Mouse (Mus musculus): ENCODE results near the gene Btla.

The Btla gene

DNA sequence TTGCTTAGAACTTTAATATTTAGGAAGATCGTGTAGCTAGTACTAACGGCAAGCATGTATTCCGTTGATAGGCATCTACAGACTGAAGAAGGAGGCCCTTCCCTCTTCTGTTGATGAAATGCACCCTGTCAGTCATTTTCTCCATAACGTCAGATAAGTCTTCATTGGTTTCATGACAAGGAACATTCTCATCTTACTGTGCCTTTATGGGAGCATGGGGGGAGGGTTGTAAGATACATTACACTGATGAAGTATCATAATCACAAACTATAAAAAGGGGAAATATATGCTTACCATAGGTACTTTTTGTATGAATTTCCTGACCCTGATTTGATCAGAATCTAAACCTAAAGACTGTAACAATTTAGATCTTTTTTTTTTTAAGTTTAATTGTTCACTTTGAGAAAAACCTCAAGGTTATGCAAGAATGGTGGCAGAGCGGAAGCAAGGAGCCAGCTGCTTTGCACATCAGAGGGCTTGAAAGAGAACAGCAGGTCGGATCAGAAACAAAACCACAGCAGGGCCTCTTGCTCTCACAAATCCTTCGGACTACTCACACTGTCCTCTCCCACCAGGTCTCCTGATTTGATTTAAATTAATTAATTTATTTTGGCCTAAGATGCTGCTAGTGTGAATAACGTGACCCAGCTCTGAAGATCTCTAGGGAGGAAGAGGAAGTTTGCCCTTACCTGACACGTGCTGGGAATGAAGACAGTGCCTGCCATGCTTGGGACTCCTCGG is at the start of gene Btla:
Gene Btla (plus strand): TSS at position 668 of the 741 bp plus-strand sequence.
- no peak for DNase-seq

DNA sequence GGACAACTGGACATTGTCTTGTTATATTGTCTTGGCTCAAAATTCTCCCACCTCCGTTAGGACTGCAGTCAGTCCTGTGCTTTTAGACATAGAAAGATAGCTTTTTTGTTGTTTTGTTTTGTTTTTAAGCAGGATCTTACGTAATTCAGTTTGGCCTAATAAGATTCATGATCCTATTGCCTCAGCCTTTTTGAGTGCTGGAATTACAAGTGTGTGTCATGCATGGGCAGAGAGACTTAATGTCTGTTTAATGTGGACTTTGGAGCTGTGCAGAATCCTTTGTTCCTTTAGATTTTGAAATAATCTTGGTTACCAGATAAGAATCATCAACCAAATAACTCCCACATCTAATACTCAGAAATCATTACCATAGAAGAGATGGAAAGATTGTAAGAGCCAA is 45.6 kb upstream of the Btla start:
- no peak for DNase-seq

DNA sequence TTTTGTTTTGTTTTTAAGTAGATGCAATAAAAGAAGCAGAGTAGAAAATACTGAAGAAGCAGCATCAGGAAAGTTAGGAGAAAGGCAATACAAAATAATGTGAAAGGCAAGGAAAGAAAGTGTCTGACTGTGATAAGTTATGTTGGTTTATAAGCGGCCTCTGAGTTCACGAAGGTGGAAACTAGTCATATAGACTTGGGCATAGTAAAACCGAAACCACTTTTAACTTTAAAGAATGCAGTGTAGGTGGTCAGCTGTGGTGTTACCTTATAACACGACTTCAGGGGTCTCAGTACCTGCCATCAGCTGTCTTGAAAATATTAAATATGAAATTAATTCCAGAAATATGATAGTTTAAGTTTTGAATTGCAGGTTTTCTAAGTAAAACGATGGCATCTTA is 42.3 kb upstream of the Btla start:
- DNase-seq: no peak

DNA sequence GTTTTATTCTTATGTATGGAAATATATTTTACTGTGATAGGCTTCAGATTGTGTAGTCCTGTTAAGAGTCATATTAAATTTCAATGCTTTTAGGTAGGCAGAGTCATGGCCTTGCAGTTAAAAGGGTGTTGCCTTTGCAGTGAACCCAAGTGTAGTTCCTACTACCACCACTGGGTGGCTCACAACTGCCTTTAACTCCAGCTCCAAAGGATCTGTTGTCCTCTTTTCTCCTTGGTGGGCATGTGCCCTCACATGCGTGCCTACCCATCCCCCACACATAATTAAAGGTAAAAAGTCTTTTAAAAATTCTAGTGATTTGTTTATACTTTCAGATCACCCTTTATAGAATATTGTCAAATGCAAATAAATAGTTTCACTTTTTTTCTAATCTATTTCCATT is 31.5 kb upstream of the Btla start:
- DNase-seq: peak; percentile 76 to 83

DNA sequence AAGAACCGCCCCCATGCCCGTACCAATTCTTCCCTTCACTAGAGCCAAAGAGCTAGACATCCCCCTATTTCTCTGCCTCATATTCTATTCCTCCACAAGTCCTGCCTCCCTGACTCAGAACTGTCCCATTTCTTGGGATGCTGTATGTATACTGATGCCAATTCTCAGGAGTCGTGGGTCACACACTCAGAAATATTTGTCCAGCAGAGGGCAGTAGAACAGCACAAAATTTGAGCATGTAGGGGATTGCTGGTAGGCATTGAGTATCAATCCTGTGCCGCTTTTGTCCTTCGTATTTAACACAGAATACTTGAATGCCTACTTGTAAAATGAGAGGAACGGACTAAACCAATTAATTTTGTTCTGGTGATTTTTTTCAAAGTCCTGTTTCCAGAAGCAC is 27.3 kb upstream of the Btla start:
- peak; percentile 54 to 70 for DNase-seq

DNA sequence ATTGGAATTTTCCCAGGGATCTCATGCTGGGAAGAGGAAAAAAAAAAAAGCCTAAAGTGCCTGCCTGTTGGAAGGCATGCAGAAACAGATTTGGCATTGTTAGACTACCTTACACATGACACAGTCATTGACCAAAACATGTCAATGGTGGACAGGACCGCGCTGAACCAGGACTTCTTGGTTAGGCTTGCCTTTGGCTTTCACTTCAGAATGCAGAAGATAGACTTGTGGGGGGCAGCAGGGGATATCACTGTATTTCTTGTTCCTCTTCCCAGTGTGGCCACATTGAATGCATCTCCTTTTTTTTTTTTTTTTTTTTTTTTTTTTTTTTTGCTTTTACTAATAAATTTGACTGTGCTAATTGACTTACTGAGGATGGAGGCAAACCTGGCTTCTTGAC is 22.7 kb upstream of the Btla start:
- no peak for DNase-seq

DNA sequence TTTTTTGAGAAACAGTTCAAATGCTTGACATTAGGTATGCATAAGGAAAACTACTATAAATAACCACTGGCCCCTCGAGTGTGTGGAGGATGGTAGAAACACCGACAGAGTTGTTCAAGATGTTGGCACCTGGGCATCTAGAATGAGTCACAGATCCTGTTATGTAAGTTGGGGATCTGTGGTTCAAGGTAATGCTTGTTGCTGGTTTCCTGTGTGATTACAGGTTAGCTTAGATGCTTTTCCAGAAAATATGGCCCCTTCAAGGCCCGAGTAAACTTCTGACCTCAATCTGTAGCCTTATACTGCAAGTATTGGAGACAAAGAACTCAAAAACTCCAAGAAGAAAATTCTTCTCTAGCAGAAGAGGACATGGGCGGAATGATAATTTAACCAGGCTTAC is 19.7 kb upstream of the Btla start:
- DNase-seq: no peak

DNA sequence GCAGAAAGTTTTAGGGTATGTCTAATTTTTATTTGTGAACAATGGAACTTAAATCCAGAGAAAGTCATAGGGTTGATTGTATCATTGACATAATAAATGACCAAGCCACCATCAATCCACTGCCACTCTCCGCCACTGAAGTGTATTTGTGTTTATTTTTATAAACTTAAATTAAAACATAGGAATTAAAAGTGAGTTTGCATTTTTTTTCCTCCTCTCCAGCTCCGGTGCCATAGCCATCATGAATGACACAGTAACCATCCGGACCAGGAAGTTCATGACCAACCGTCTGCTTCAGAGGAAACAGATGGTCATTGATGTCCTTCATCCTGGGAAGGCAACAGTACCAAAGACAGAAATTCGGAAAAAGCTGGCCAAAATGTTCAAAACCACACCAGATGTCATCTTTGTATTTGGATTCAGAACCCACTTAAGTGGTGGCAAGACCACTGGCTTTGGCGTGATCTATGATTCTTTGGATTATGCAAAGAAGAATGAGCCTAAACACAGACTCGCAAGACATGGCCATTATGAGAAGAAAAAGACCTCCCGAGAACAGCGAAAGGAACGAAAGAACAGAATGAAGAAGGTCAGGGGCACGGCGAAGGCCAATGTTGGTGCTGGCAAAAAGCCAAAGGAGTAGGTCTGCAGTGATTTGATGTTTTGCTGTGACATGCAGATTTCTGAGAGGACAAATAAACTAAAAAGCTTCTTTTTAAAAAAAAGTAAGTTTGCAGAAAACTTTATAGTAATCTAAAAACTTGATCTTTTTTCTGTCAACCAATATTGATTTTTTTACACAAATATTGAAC is 19.1 kb upstream of the Btla start:
- DNase-seq: peak; percentile 11 to 14

DNA sequence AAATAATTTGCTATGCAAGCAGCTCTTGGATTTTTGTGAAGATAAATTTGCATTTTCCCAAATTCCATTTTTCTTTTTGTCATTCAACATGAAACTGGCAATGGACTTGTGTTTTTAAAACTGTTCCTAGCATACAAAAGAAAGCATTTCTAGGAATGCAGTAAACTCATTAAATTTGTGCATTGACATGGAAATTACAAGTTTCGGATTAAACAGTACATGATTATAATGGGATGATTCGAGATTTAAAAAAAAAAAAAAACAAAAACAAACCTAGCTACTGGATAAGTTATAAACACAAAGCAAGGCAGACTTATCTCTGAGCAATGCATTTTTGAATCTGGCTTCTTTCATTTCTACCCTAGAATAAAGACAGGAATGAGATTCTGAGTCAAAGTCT is 2.1 kb upstream of the Btla start:
- no peak for DNase-seq

DNA sequence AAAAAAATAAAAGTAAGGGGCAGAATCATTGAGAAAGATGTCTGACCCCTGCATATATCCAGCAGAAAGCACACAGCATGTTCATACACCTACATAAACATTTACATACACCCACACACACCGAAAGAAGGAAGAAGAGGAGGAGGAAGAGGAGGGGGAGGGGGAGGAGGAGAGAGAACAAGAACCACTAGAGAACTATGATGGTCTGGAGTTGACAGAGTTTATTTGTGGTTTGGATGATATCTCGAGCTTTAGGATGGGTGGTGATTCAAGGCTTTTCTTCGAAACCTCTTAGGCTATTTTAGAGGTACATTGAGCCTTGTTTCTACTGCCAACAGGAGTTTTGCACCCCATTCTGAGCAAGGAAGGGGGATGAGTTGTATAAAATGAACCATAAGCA is 1.3 kb upstream of the Btla start:
- DNase-seq: no peak

DNA sequence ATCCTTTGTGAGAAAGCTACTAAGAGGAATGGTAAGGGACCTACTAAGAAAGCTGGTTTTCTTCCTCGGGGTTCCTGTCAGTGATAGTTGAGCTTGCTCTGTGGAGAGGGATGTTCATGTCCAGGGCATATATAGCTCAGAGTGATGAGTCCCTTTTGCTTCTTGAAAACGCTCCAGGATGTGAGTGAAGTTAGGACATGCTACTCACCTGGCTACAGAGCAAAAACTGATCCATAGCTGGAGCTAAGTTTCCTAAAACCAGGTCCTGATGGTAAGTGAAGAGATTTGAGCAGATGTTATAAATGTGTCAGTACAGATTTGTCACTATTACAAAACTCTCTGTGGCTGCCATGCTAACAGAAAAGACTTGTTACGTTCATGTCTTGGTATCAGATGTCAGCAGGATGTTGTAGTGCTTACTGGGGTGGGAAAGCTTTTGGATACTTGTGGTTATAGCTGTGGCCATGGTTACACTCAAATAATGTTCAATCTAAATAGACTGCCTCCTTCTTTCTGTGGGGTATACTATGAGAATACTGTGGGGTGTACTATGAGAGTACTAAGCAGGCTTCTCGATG is 405 bp downstream of the Btla start:
- DNase-seq: no peak

DNA sequence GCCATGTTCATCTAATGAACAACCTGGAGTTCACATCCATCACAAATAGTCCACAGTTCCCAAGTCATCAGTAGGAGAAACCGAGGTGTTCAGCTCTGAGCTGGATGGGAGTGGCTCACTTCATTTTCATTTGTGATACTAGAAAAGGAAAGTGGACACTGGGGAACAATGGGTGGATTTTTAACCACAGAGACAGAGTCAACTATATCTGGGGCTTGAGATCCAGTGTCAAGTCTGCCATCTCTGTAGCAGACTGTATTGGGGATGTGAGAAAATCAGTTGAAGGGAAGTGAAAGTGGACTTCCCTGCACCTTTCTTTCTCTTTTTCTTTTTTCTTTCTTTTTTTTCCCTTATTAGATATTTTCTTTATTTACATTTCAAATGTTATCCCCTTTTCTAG is 2.9 kb downstream of the Btla start:
- no peak for DNase-seq

DNA sequence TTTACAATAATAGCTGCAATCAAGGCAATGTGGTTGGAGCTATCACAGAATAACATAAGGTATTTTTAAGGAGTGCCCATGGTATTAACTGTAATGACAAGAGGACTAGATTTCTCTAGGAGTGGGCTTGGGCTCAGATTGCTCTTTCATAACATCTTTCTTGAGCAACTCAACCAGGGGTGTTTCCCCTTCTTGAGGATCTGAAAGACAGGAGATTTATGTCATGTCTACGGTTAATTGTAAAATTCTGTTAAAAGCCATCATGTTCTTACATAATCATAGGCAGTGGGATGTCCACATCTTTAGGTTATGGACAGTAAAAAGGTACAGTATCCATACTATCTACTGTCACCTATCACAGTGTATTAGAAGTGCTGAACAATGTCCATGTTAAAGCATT is 7.2 kb downstream of the Btla start:
- no peak for DNase-seq

DNA sequence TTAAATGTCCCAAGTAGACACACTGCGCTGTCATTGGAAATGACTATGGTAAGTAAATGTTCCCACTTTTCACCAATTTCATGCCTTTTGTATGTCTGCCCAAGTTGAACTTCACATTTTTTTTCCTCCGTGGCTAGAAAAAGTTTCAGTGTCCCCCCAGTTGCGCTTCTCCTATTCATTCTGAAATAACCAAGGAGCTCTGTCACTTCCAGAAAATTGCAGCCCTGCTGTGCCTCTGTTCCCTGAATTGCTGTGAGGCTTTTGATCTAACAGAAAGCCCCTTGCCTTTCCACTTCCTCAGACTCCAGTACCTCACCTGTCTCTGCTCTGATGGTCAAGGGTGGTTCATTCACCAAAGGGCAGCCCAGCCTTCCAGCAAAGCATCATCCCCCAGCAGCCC is 8.9 kb downstream of the Btla start:
- no peak for DNase-seq

DNA sequence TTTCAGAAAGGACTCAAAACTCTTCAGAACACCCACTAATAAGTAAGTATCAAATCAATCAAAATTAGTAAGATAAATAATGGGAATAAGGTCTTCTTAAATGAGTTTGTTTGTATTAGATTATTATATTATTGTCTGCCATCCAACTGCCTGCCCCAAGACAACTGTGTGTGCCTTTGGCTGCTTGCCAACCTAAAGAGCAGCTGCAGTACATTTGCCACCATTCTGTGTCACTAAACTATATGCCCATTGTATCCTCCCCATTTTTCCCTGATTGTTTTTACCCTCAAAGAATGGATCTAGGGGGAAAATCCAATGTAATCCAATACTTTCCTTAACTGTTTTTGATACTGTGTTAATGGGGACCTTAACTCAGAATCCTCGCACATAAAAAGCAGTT is 18.6 kb downstream of the Btla start:
- no peak for DNase-seq

DNA sequence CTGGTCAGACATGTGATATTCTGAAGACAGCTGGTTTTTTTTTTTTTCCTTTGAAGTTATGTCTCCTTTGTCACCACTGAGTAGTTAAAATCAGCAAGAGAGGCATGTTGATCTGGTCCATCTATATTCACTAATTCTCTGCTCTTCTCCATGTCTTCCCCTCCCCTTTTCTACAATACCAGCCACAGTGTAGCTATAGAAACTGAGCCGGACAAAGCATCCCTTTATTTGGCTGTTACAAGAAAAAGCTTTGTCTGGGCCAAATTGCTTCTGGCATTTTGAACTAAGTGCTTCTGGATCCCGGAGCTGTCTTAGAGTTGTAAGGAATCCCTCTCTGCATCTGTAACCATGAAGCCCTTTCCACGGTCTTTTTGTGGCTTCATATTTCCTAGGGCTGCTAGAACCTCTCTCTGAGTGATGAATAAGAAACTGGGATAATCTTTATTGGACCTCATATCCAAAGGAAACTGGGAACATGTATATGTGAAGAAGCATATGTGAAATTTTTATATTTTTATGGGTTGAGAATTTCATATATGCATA is 20.9 kb downstream of the Btla start:
- DNase-seq: no peak

DNA sequence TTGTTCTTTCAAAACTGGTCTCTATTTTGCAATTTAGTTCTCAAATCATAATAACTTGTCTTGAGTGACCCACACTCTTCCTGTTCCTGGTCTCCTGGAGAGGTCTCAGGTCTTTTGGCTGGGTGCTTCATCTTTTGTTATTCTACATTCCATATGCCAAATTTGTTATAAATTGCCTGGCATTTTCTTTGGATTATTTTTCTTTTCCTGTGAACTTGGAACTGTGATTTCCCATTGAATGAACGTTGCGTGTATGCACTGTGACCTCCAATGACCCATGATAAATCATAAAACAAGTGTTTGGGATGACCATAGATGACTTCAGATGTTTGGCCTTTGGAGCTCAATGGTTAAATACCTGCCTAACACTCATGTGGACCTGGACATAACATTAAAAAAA is 25.6 kb downstream of the Btla start:
- no peak for DNase-seq

DNA sequence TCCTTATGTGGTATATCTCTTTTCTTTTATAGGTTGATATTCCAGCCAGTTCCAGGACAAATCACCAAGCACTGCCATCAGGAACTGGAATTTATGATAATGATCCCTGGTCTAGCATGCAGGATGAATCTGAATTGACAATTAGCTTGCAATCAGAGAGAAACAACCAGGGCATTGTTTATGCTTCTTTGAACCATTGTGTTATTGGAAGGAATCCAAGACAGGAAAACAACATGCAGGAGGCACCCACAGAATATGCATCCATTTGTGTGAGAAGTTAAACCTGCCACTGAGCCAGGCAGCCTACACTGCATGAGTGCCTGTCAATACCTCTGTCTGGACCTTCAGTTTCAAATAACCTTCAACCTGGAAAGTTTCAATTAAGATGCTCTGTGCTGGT is 26.2 kb downstream of the Btla start:
- no peak for DNase-seq

DNA sequence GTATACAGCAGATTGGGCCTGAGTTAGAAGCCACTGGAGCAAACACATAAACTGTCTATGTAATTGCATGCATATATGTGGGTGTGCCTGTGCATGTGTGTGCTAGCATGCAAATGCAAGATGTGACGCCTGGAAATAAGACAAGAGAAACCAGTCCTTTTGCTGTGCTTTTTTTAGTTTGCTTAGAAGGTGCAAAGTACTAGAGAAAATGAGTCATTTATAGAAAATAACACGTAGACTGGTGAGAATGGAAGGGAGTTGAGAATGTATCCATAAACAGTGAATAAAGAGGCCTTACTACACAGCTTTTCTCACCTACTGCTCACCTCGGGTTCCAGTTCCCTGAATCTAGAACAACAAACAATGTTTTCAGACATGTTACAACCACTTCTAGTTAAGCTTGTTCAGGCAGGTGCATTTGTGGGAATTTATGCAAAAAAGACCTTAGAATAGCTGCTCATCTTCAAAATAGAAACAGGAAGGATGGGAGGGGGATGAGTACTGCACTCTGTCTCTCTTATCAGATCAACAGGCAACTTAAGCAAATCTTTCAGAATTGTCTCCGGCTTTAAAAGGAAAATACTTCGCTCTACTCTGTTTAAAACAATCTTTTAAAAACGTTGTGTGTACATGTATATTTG is 27.8 kb downstream of the Btla start:
- DNase-seq: no peak

DNA sequence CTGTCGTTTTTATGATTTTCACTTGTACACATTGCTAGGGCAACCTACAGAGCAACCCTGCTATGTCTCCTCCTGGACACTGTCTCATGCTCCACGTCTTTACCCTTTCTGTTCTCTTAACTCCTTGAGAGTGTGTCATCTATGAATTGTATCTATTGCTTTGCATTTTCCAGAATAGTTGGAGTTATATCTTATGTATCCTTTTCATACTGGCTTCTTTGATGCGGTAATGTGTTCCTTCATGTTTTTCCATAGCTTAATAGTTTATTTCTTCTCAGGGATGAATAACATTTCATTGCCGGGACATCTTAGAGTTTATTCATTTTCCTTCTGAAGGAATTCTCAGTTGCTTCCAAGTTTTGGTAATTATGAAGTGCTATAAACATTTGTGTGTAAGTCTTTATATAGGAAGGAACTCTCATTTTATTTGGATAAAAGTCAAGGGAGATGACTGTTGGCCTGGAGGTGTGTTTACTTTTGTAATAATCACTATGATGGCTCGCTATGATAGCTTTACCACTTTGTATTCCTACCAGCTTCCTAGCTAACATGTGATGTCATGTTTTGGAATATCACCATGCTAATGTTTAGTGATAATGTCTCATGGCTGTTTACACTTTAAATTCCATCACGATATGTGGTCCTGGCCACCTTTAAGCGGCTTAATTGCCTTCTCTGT is 31.2 kb downstream of the Btla start:
- DNase-seq: no peak

DNA sequence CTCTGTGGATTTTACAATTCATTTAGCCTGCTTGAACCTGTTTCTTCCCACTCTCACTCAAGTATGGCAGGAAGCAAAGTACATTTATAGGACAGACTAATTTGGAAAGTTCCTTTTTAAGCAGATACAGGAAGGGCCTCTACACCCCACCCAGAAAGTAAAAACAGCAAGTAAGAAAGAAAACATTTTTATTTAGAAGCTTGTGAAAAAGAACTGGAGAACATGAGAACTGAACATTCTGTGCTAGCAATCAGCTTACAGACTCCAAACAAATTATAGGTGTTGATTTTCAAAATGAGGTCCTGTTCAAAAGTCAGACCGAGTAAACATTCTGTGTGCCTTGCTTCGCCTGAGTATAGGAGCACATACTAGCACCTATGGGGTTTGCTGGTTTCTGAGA is 32.8 kb downstream of the Btla start:
- DNase-seq: no peak

DNA sequence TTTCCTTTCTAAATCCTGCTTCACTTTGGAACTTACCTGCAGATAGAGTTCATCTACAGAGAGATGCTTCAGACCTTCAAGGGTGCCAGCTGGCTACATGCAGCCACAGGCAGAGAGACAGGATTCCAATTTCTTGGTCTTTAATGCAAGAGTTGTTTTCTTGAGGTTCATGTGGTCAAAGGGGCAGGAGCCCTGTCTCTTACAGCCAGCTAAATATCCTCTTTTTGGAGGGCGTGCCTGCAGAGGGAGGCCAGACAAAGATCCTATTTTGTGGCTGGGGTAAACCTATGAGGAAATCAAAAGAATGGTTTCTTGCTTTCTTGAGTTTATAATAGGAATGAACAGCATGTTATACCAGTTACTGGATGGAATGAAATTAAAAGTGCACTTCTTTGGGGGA is 33.5 kb downstream of the Btla start:
- no peak for DNase-seq

DNA sequence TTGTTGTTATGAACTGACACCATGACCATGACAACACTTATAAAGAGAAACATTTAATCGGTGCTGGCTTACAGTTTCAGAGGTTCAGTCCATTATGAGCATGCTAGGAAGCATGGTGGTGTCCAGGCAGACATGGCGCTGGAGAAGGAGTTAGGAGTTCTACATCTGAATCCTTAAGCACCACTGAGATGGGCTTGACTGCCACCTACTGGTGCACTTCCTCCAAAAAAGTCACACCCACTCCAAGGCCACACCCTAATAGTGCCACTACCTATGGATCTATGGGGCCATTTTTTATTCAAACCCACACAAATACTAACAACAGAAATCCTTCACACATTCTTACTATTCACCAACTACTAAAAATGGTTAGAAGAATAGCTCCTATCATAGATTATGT is 35.5 kb downstream of the Btla start:
- no peak for DNase-seq

Data from cerebellum, postnatal 36 days (tissue).